Mouse (Mus musculus) cerebellum, adult 2 months (tissue): Measurements from ENCODE around the gene Ubxn10.

Experiments
- CTCF ChIP-seq: fragments of 200-500 bp; IDR thresholded peaks from 2 replicates; pipeline ENCODE4 v1.5.1; 2011; ENCODE audit warnings: low read depth, mild to moderate bottlenecking, control low read depth, low read length, moderate library complexity, borderline replicate concordance; ENCODE audit not compliant: insufficient read depth
- POLR2A ChIP-seq: fragments of 200-500 bp; IDR thresholded peaks from 2 replicates; pipeline ENCODE4 v1.6.1; 2011; ENCODE audit warnings: low read length, control low read depth, borderline replicate concordance; ENCODE audit not compliant: insufficient read depth

GRCm38 (mm10) chr4:138697166-138697860 is 39.7 kb downstream of the Ubxn10 start:
- TF ChIP-seq CTCF: no peak
- TF ChIP-seq POLR2A: no peak
